Mouse (Mus musculus): ENCODE results near the gene Agpat2. TPM values are rescaled to one million over a fixed set of nuclear protein-coding genes. Genes with fewer than 3 reads are reported as not detected.

Agpat2 gene
- total RNA-seq, 1 experiment = 60.4 TPM

DNA sequence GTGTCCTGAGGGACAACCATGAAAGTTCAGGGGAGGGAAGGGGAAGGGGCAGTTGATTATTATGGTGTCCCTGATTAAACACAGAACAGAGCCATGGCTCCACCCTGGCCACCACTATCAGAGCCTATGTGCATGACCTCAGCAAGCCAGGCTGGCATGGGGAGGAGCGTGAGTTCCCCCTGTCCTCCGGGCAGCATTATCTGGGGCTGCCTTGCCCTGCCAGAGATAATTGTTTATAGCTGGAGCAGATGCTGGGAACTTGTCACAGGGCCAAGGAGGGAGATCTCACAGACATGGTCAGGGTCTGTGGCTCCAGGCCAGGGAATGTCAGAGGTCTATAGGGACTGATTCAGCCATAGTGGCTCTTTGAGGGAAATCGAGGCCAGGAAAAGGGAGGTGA, 53.4 kb downstream of the Agpat2 start:
- no peak overlapping the region for H3K27ac ChIP-seq (ENCODE audit: insufficient read depth, low read depth, low read length, poor library complexity, severe bottlenecking)
- H3K4me3 ChIP-seq (ENCODE audit: insufficient read depth in 1 of 2, low read depth in 1 of 2, low read length in 2 of 2, poor library complexity in 1 of 2, severe bottlenecking in 1 of 2) = no peak overlapping the region
- no peaks in the 10 kb centered on the region for H3K9me3 ChIP-seq (ENCODE audit: control insufficient read depth, insufficient read depth, low read depth, low read length)
- TF ChIP-seq ZNF384 (IDR thresholded peaks at IDR 0.05; ENCODE audit: low read depth, low read length) = no peak
- TF ChIP-seq MAFK (IDR thresholded peaks at IDR 0.05; ENCODE audit: insufficient read depth, low read depth, low read length) = no peak
- no peak for TF ChIP-seq CHD2 (IDR thresholded peaks at IDR 0.05; ENCODE audit: low read depth, low read length)
- no peak for TF ChIP-seq HCFC1 (IDR thresholded peaks at IDR 0.05; ENCODE audit: borderline replicate concordance, insufficient read depth, low read length)
- TF ChIP-seq ZC3H11A (IDR thresholded peaks at IDR 0.05; ENCODE audit: borderline replicate concordance, low read depth, low read length) = no peak
- DNase-seq (ENCODE audit: low read depth, low spot score) = no peak
- H3K36me3 ChIP-seq (ENCODE audit: control insufficient read depth, insufficient read depth, low read length, poor library complexity, severe bottlenecking) = no peaks in the 10 kb centered on the region
- peaks cover 3 to 10% of the 10 kb centered on the region in 2 experiments; a peak in 2 of 4 replicates for H3K4me1 ChIP-seq (ENCODE audit: control insufficient read depth in 2 of 2, insufficient read depth in 2 of 2, low read length in 2 of 2, poor library complexity in 1 of 2)
- in situ Hi-C loops (cut with MboI; ENCODE audit: low sequenced_read_pairs in 2 of 2, unreplicated experiment in 2 of 2) = loop anchor here in 1 of 2 experiments (25.0 kb wide), 1 partner anchor 238 kb away; the partner anchor contains the start of gene Gpsm1
- no peak overlapping the region for H3K9ac ChIP-seq (ENCODE audit: insufficient read depth, low read depth, low read length, poor library complexity, severe bottlenecking)

DNA sequence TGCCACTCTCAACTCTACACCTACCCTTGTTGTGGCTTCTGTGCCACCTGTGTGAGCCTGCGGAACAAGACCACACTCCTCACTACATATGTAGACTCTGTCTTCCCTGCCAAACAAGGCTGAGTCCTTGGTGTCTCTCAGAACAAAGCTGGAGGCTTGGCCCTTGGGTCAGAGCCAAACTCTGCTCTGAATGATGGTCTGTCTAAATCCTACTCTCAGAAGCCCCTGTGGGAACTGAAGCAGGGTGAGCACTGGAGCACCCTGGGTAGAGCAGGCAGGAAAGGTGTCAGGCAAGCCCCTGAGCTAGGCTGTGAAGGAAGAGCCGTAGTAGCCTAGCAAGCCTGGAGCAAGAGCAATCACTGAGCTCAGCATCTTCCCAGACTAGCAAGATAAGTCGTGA, 54.0 kb downstream of the Agpat2 start:
- no peak overlapping the region for H3K27ac ChIP-seq (ENCODE audit: insufficient read depth, low read depth, low read length, poor library complexity, severe bottlenecking)
- no peak for TF ChIP-seq CHD2 (IDR thresholded peaks at IDR 0.05; ENCODE audit: low read depth, low read length)
- TF ChIP-seq HCFC1 (IDR thresholded peaks at IDR 0.05; ENCODE audit: borderline replicate concordance, insufficient read depth, low read length) = no peak
- no peak for TF ChIP-seq ZC3H11A (IDR thresholded peaks at IDR 0.05; ENCODE audit: borderline replicate concordance, low read depth, low read length)
- TF ChIP-seq ZNF384 (IDR thresholded peaks at IDR 0.05; ENCODE audit: low read depth, low read length) = no peak
- no peak for TF ChIP-seq MAFK (IDR thresholded peaks at IDR 0.05; ENCODE audit: insufficient read depth, low read depth, low read length)
- no peak overlapping the region for H3K4me3 ChIP-seq (ENCODE audit: insufficient read depth in 1 of 2, low read depth in 1 of 2, low read length in 2 of 2, poor library complexity in 1 of 2, severe bottlenecking in 1 of 2)
- H3K4me1 ChIP-seq (ENCODE audit: control insufficient read depth in 2 of 2, insufficient read depth in 2 of 2, low read length in 2 of 2, poor library complexity in 1 of 2) = peaks cover 3 to 10% of the 10 kb centered on the region in 2 experiments; a peak in 2 of 4 replicates
- DNase-seq (ENCODE audit: low read depth, low spot score) = no peak
- in situ Hi-C loops (cut with MboI; ENCODE audit: low sequenced_read_pairs in 2 of 2, unreplicated experiment in 2 of 2) = loop anchor here in 1 of 2 experiments (25.0 kb wide), 1 partner anchor 238 kb away; the partner anchor contains the start of gene Gpsm1
- no peak overlapping the region for H3K9ac ChIP-seq (ENCODE audit: insufficient read depth, low read depth, low read length, poor library complexity, severe bottlenecking)
- H3K36me3 ChIP-seq (ENCODE audit: control insufficient read depth, insufficient read depth, low read length, poor library complexity, severe bottlenecking) = no peaks in the 10 kb centered on the region
- no peaks in the 10 kb centered on the region for H3K9me3 ChIP-seq (ENCODE audit: control insufficient read depth, insufficient read depth, low read depth, low read length)

DNA sequence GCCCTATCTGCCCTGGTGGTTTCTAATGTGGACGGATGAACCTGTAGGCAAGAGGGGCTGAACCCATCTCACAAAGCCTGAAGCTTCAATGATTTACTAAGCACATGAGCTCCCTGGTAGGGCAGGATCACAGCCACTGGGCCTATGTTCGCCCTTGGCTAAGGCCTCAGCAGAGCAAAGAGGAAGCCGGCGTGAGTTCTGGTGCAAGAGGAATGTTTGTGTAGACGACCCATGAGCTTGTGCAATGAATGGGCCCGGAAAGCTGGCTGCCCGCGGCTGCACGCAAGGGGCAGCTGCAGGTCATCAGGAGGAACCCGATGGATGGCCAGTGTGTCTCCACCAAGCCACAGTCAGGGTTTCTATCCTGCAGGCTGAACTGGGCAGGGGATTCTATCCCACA, 54.4 kb downstream of the Agpat2 start:
- Histone ChIP-seq H3K4me3 (ENCODE audit: insufficient read depth in 1 of 2, low read depth in 1 of 2, low read length in 2 of 2, poor library complexity in 1 of 2, severe bottlenecking in 1 of 2) (no peak overlapping the region), H3K4me1 (ENCODE audit: control insufficient read depth in 2 of 2, insufficient read depth in 2 of 2, low read length in 2 of 2, poor library complexity in 1 of 2) (peaks cover 3 to 10% of the 10 kb centered on the region in 2 experiments; a peak in 2 of 4 replicates), H3K9me3 (ENCODE audit: control insufficient read depth, insufficient read depth, low read depth, low read length) (no peaks in the 10 kb centered on the region), H3K9ac (ENCODE audit: insufficient read depth, low read depth, low read length, poor library complexity, severe bottlenecking) (no peak overlapping the region), H3K36me3 (ENCODE audit: control insufficient read depth, insufficient read depth, low read length, poor library complexity, severe bottlenecking) (no peaks in the 10 kb centered on the region), H3K27ac (ENCODE audit: insufficient read depth, low read depth, low read length, poor library complexity, severe bottlenecking) (no peak overlapping the region)
- in situ Hi-C loops (cut with MboI; ENCODE audit: low sequenced_read_pairs in 2 of 2, unreplicated experiment in 2 of 2) = loop anchor here in 1 of 2 experiments (25.0 kb wide), 1 partner anchor 238 kb away; the partner anchor contains the start of gene Gpsm1
- DNase-seq (ENCODE audit: low read depth, low spot score) = no peak
- TF ChIP-seq ZC3H11A (IDR thresholded peaks at IDR 0.05; ENCODE audit: borderline replicate concordance, low read depth, low read length) (no peak), HCFC1 (IDR thresholded peaks at IDR 0.05; ENCODE audit: borderline replicate concordance, insufficient read depth, low read length) (no peak), ZNF384 (IDR thresholded peaks at IDR 0.05; ENCODE audit: low read depth, low read length) (no peak), CHD2 (IDR thresholded peaks at IDR 0.05; ENCODE audit: low read depth, low read length) (no peak), MAFK (IDR thresholded peaks at IDR 0.05; ENCODE audit: insufficient read depth, low read depth, low read length) (no peak)

DNA sequence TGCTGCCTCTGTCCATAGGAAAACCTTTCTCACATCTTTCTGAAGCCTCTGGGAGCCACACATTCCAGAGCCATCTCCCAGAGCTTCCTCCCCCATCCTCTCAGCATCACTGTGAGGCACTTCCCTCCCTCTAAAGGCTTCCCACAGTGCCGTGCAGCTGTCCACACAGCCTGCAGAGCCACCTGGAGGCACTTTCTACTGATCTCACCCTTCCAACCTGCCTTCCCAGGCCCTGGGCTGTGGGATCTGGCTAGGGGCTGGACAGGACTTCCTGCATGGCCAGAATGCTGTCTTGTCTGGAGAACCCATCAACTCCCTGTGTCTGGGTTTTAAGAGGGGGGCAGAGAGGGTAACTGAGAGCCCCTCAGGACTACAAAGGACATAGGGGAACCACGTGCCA, 56.7 kb downstream of the Agpat2 start:
- Histone ChIP-seq H3K9me3 (ENCODE audit: control insufficient read depth, insufficient read depth, low read depth, low read length) (no peaks in the 10 kb centered on the region), H3K27ac (ENCODE audit: insufficient read depth, low read depth, low read length, poor library complexity, severe bottlenecking) (no peak overlapping the region), H3K4me3 (ENCODE audit: insufficient read depth in 1 of 2, low read depth in 1 of 2, low read length in 2 of 2, poor library complexity in 1 of 2, severe bottlenecking in 1 of 2) (no peak overlapping the region), H3K9ac (ENCODE audit: insufficient read depth, low read depth, low read length, poor library complexity, severe bottlenecking) (no peak overlapping the region), H3K36me3 (ENCODE audit: control insufficient read depth, insufficient read depth, low read length, poor library complexity, severe bottlenecking) (no peaks in the 10 kb centered on the region), H3K4me1 (ENCODE audit: control insufficient read depth in 2 of 2, insufficient read depth in 2 of 2, low read length in 2 of 2, poor library complexity in 1 of 2) (peaks cover 3 to 10% of the 10 kb centered on the region in 2 experiments; a peak in 2 of 4 replicates)
- TF ChIP-seq HCFC1 (IDR thresholded peaks at IDR 0.05; ENCODE audit: borderline replicate concordance, insufficient read depth, low read length) (no peak), MAFK (IDR thresholded peaks at IDR 0.05; ENCODE audit: insufficient read depth, low read depth, low read length) (no peak), ZC3H11A (IDR thresholded peaks at IDR 0.05; ENCODE audit: borderline replicate concordance, low read depth, low read length) (no peak), CHD2 (IDR thresholded peaks at IDR 0.05; ENCODE audit: low read depth, low read length) (no peak), ZNF384 (IDR thresholded peaks at IDR 0.05; ENCODE audit: low read depth, low read length) (no peak)
- in situ Hi-C loops (cut with MboI; ENCODE audit: low sequenced_read_pairs in 2 of 2, unreplicated experiment in 2 of 2) = no loop called here
- no peak for DNase-seq (ENCODE audit: low read depth, low spot score)
